Mouse (Mus musculus) MEL (cell line): ENCODE results near the gene Mbnl1.

Experiments
- CHD1 ChIP-seq: IDR thresholded peaks from 2 replicates; pipeline ENCODE4 v1.6.1; 2012; ENCODE audit warnings: low read depth, mild to moderate bottlenecking, inconsistent platforms, low read length, improper control_type of control experiment
- CTCF ChIP-seq, 3 experiments: IDR thresholded peaks in 2 of 3; conservative IDR thresholded peaks in 1 of 3; 2 replicates each; pipeline ENCODE4 v1.5.1; 2011 to 2012; ENCODE audit warnings: low read length in 3 of 3, low read depth in 2 of 3, mild to moderate bottlenecking in 2 of 3, improper control_type of control experiment in 1 of 3, inconsistent platforms in 1 of 3, mixed read lengths in 1 of 3, moderate library complexity in 1 of 3; ENCODE audit not compliant: control insufficient read depth in 1 of 3, insufficient read depth in 1 of 3, poor library complexity in 1 of 3, severe bottlenecking in 1 of 3
- E2F4 ChIP-seq: IDR thresholded peaks from 2 replicates; pipeline ENCODE4 v1.6.1; 2011; ENCODE audit warnings: low read depth, low read length, improper control_type of control experiment, borderline replicate concordance
- ETS1 ChIP-seq: IDR thresholded peaks from 2 replicates; pipeline ENCODE4 v1.6.1; 2012; ENCODE audit warnings: low read depth, mild to moderate bottlenecking, inconsistent platforms, low read length, improper control_type of control experiment, moderate library complexity
- GATA1 ChIP-seq: IDR thresholded peaks from 2 replicates; pipeline ENCODE4 v1.6.1; 2011; ENCODE audit warnings: low read depth, low read length, improper control_type of control experiment
- HCFC1 ChIP-seq: IDR thresholded peaks from 2 replicates; pipeline ENCODE4 v1.6.1; 2012; ENCODE audit warnings: low read depth, mild to moderate bottlenecking, inconsistent platforms, low read length, improper control_type of control experiment, moderate library complexity
- JUND ChIP-seq: IDR thresholded peaks from 2 replicates; pipeline ENCODE4 v1.6.1; 2011; ENCODE audit warnings: low read depth, mild to moderate bottlenecking, improper control_type of control experiment, low read length
- POLR2A ChIP-seq, 2 experiments: IDR thresholded peaks; 2 replicates each; pipeline ENCODE4 v1.6.1; 2011 to 2012; ENCODE audit warnings: low read length in 2 of 2, mild to moderate bottlenecking in 2 of 2, control low read depth in 1 of 2, improper control_type of control experiment in 1 of 2, low read depth in 1 of 2, moderate library complexity in 1 of 2; ENCODE audit not compliant: control insufficient read depth in 1 of 2, insufficient read depth in 1 of 2, poor library complexity in 1 of 2
- POLR2AphosphoS5 ChIP-seq: IDR thresholded peaks from 2 replicates; pipeline ENCODE4 v1.6.1; 2012; ENCODE audit warnings: low read depth, borderline replicate concordance, mild to moderate bottlenecking, inconsistent platforms, low read length, moderate library complexity, mixed read lengths

DNA sequence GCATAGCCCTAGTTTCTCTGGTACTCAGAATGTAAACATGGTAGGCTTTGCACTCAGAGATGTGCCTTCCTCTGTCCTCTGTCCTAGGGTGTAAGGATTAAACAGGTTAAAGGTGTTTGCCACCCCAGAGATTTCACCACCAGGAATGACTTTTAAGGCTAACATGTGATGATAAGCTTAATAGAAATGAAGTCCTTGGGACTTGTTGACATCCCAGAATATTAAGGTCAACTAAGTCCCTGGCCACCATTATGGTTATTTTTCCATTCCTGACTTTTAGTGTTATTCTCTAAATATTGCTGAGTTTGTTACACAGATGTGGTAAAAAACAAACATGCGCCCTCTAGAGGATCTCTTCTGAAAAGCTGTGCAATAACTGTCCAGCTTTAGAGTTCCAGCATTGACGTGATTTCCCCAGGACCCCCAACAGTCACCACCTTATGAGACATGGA is 136.3 kb downstream of the Mbnl1 start:
- TF ChIP-seq ETS1: peak; percentile 35; the same call in 1 of the 2 replicates
- TF ChIP-seq CTCF (IDR thresholded peaks at IDR 0.05 in 2 of 3, conservative IDR thresholded peaks at IDR 0.05 in 1 of 3; ENCODE audit: control insufficient read depth in 1 of 3, insufficient read depth in 1 of 3, low read depth in 2 of 3, low read length in 3 of 3, poor library complexity in 1 of 3, severe bottlenecking in 1 of 3): peak; percentile 7 to 68 (median 60); a peak in 4 of 6 replicates
- TF ChIP-seq GATA1: no peak
- no peak for TF ChIP-seq E2F4
- no peak for TF ChIP-seq JUND
- TF ChIP-seq HCFC1: no peak
- no peak for TF ChIP-seq POLR2A (IDR thresholded peaks at IDR 0.05; ENCODE audit: control insufficient read depth in 1 of 2, insufficient read depth in 1 of 2, low read depth in 1 of 2, low read length in 2 of 2, poor library complexity in 1 of 2)
- no peak for TF ChIP-seq CHD1
- TF ChIP-seq POLR2AphosphoS5: no peak
